Mouse (Mus musculus) G1E (cell line): ENCODE measurements around the gene Pld4.

Source experiments
- CTCF ChIP-seq: IDR thresholded peaks from 2 replicates; pipeline ENCODE4 v1.5.1; 2012; ENCODE audit warnings: low read depth, low read length, inconsistent platforms, mixed read lengths
- GATA1 ChIP-seq: IDR thresholded peaks from 2 replicates; pipeline ENCODE4 v1.6.1; 2012; ENCODE audit warnings: borderline replicate concordance, low read length, inconsistent platforms, mixed read lengths
- POLR2AphosphoS5 ChIP-seq: IDR thresholded peaks from 2 replicates; pipeline ENCODE4 v1.6.1; 2012; ENCODE audit warnings: low read depth, low read length, inconsistent platforms; ENCODE audit not compliant: insufficient replicate concordance
- TAL1 ChIP-seq: conservative IDR thresholded peaks from 2 replicates; pipeline ENCODE4 v1.6.1; 2012; ENCODE audit warnings: low read depth, low read length, inconsistent platforms, mixed read lengths

GRCm38 (mm10) chr12:112798332-112798681 is 37.9 kb downstream of the Pld4 start:
- TF ChIP-seq CTCF, result no peak
- no peak for TF ChIP-seq POLR2AphosphoS5
- TF ChIP-seq TAL1, result no peak
- no peak for TF ChIP-seq GATA1
